Mouse (Mus musculus) intestine, embryonic 15.5 days (tissue): ENCODE measurements at regions not wholly inside any gene's neighbourhood (a gene's known extent, or its start where the extent isn't known, plus 50 kb on each side); places are given as distances from the start of the nearest gene placed in this dataset.
A peak's percentile ranks its signal among the peaks of the same experiment; 100 is the strongest.

ENCODE experiments used
- ATAC-seq: fragments of 200-750 bp; cut with Nextera tagmentation; 2 replicates; pipeline ENCODE4 v1.8.0; 2017; ENCODE audit warnings: moderate TSS enrichment, moderate library complexity
- H3K27ac ChIP-seq: fragments of 300-500 bp; sonication (generic); 2 replicates; pipeline ENCODE4 v1.5.1; 2015; ENCODE audit warnings: mild to moderate bottlenecking, inconsistent platforms
- H3K27me3 ChIP-seq: fragments of 300-500 bp; sonication (generic); replicated peaks from 2 replicates; pipeline ENCODE4 v1.6.1; 2015; ENCODE audit warnings: inconsistent platforms
- H3K36me3 ChIP-seq: fragments of 300-500 bp; sonication (generic); 2 replicates; pipeline ENCODE4 v1.6.1; 2015; ENCODE audit warnings: inconsistent platforms
- H3K4me1 ChIP-seq: fragments of 300-500 bp; sonication (generic); replicated peaks from 2 replicates; pipeline ENCODE4 v1.6.1; 2015; ENCODE audit warnings: inconsistent platforms
- H3K4me2 ChIP-seq: fragments of 300-500 bp; sonication (generic); replicated peaks from 2 replicates; pipeline ENCODE4 v1.6.1; 2015; ENCODE audit warnings: mild to moderate bottlenecking, inconsistent platforms
- H3K4me3 ChIP-seq: fragments of 300-500 bp; sonication (generic); replicated peaks from 2 replicates; pipeline ENCODE4 v1.5.1; 2015; ENCODE audit warnings: inconsistent platforms
- H3K9ac ChIP-seq: fragments of 300-500 bp; sonication (generic); 2 replicates; pipeline ENCODE4 v1.6.1; 2015; ENCODE audit warnings: inconsistent platforms
- H3K9me3 ChIP-seq: fragments of 300-500 bp; sonication (generic); 2 replicates; pipeline ENCODE4 v1.6.1; 2016; ENCODE audit warnings: inconsistent platforms
- WGBS: fragments of 180-500 bp; shearing (Covaris S2); methylation state at CpG from one replicate; pipeline ENCODE4 v1.1.7; 2015; 5-methylcytosine and 5-hydroxymethylcytosine counted together

GRCm38 (mm10) chr10:19185790-19186581, 170.3 kb upstream of the Olig3 start:
- ATAC-seq, result peak; percentile 39; the same call in 1 of the 2 replicates
- Histone ChIP-seq H3K4me1 (no peaks in the 10 kb centered on the region), H3K27me3 (no peaks in the 10 kb centered on the region), H3K27ac (no peak overlapping the region), H3K4me3 (peak overlapping the region; percentile 27), H3K36me3 (no peaks in the 10 kb centered on the region), H3K9me3 (no peaks in the 10 kb centered on the region), H3K9ac (peak overlapping the region; percentile 34; the same call in 1 of the 2 replicates), H3K4me2 (peak overlapping the region; percentile 51)
- WGBS, result 12% methylated on average over 18 of the region's 18 CpGs

GRCm38 (mm10) chr10:19184886-19185285, 169.4 kb upstream of the Tnfaip3 start:
- Histone ChIP-seq H3K9me3 (no peaks in the 10 kb centered on the region), H3K4me2 (no peak overlapping the region), H3K4me1 (no peaks in the 10 kb centered on the region), H3K36me3 (no peaks in the 10 kb centered on the region), H3K9ac (no peak overlapping the region), H3K4me3 (no peak overlapping the region), H3K27me3 (no peaks in the 10 kb centered on the region), H3K27ac (no peak overlapping the region)
- ATAC-seq, result no peak
- WGBS, result 90% methylated on average over 7 of the region's 7 CpGs

- no peaks in the 10 kb centered on the region for H3K36me3 ChIP-seq
- H3K9ac ChIP-seq, result no peak overlapping the region
- H3K27ac ChIP-seq, result no peak overlapping the region
- no peak for ATAC-seq
- H3K4me2 ChIP-seq, result no peak overlapping the region
- H3K4me3 ChIP-seq, result no peak overlapping the region
- no peaks in the 10 kb centered on the region for H3K4me1 ChIP-seq
- H3K27me3 ChIP-seq, result no peaks in the 10 kb centered on the region
- no peaks in the 10 kb centered on the region for H3K9me3 ChIP-seq
- WGBS, result 88% methylated on average over 5 of the region's 5 CpGs
Observed at GRCm38 (mm10) chr10:19177895-19178294, 162.4 kb upstream of the Tnfaip3 start.

- Histone ChIP-seq H3K9ac (no peak overlapping the region), H3K36me3 (no peaks in the 10 kb centered on the region), H3K4me3 (no peak overlapping the region), H3K27me3 (no peaks in the 10 kb centered on the region), H3K4me2 (no peak overlapping the region), H3K9me3 (no peaks in the 10 kb centered on the region), H3K4me1 (no peaks in the 10 kb centered on the region), H3K27ac (no peak overlapping the region)
- peak; percentile 77 for ATAC-seq
- 47% methylated on average over 2 of the region's 2 CpGs for WGBS
Observed at GRCm38 (mm10) chr10:19177414-19177813, 162.0 kb upstream of the Tnfaip3 start.

GRCm38 (mm10) chr10:19176249-19176648, 160.8 kb upstream of the Tnfaip3 start:
- no peaks in the 10 kb centered on the region for H3K9me3 ChIP-seq
- no peak overlapping the region for H3K27ac ChIP-seq
- no peaks in the 10 kb centered on the region for H3K36me3 ChIP-seq
- H3K4me2 ChIP-seq, result no peak overlapping the region
- 64% methylated on average over 3 of the region's 3 CpGs for WGBS
- H3K27me3 ChIP-seq, result no peaks in the 10 kb centered on the region
- ATAC-seq, result no peak
- no peaks in the 10 kb centered on the region for H3K4me1 ChIP-seq
- no peak overlapping the region for H3K4me3 ChIP-seq
- H3K9ac ChIP-seq, result no peak overlapping the region

- no peaks in the 10 kb centered on the region for H3K36me3 ChIP-seq
- no peak overlapping the region for H3K27ac ChIP-seq
- no peaks in the 10 kb centered on the region for H3K9me3 ChIP-seq
- H3K4me2 ChIP-seq, result no peak overlapping the region
- no peaks in the 10 kb centered on the region for H3K4me1 ChIP-seq
- no peaks in the 10 kb centered on the region for H3K27me3 ChIP-seq
- no peak overlapping the region for H3K9ac ChIP-seq
- no peak for ATAC-seq
- WGBS, result 76% methylated on average over 3 of the region's 3 CpGs
- H3K4me3 ChIP-seq, result no peak overlapping the region
Observed at GRCm38 (mm10) chr10:19171834-19172233, 156.4 kb upstream of the Tnfaip3 start.

GRCm38 (mm10) chr10:19170596-19170995, 155.1 kb upstream of the Tnfaip3 start:
- 43% methylated on average over 4 of the region's 4 CpGs for WGBS
- no peak for ATAC-seq
- no peak overlapping the region for H3K27ac ChIP-seq
- no peaks in the 10 kb centered on the region for H3K27me3 ChIP-seq
- no peak overlapping the region for H3K4me3 ChIP-seq
- no peak overlapping the region for H3K9ac ChIP-seq
- no peak overlapping the region for H3K4me2 ChIP-seq
- no peaks in the 10 kb centered on the region for H3K4me1 ChIP-seq
- no peaks in the 10 kb centered on the region for H3K36me3 ChIP-seq
- H3K9me3 ChIP-seq, result no peaks in the 10 kb centered on the region

- no peak for ATAC-seq
- 76% methylated on average over 2 of the region's 2 CpGs for WGBS
Observed at GRCm38 (mm10) chr10:19169272-19169671, 153.8 kb upstream of the Tnfaip3 start.

GRCm38 (mm10) chr10:19168362-19168761, 152.9 kb upstream of the Tnfaip3 start:
- H3K36me3 ChIP-seq, result no peaks in the 10 kb centered on the region
- H3K4me2 ChIP-seq, result no peak overlapping the region

More at GRCm38 (mm10) chr10:19169272-19169671, 153.8 kb upstream of the Tnfaip3 start:
- Histone ChIP-seq H3K9me3 (no peaks in the 10 kb centered on the region), H3K27ac (no peak overlapping the region), H3K4me2 (no peak overlapping the region), H3K9ac (no peak overlapping the region), H3K36me3 (no peaks in the 10 kb centered on the region), H3K4me1 (no peaks in the 10 kb centered on the region), H3K4me3 (no peak overlapping the region), H3K27me3 (no peaks in the 10 kb centered on the region)

GRCm38 (mm10) chr10:19167641-19168271, 152.3 kb upstream of the Tnfaip3 start:
- peak; percentile 53 for ATAC-seq
- no peaks in the 10 kb centered on the region for H3K27me3 ChIP-seq
- H3K36me3 ChIP-seq, result no peaks in the 10 kb centered on the region
- no peaks in the 10 kb centered on the region for H3K9me3 ChIP-seq
- H3K9ac ChIP-seq, result no peak overlapping the region
- no peak overlapping the region for H3K4me2 ChIP-seq
- WGBS, result 38% methylated on average over 8 of the region's 8 CpGs
- H3K4me1 ChIP-seq, result no peaks in the 10 kb centered on the region
- no peak overlapping the region for H3K27ac ChIP-seq
- H3K4me3 ChIP-seq, result no peak overlapping the region

More at GRCm38 (mm10) chr10:19168362-19168761, 152.9 kb upstream of the Tnfaip3 start:
- Histone ChIP-seq H3K27me3 (no peaks in the 10 kb centered on the region), H3K4me3 (no peak overlapping the region), H3K4me1 (no peaks in the 10 kb centered on the region), H3K27ac (no peak overlapping the region), H3K9ac (no peak overlapping the region), H3K9me3 (no peaks in the 10 kb centered on the region)
- no peak for ATAC-seq
- WGBS, result 86% methylated on average over 5 of the region's 5 CpGs

GRCm38 (mm10) chr10:19167101-19167500, 151.6 kb upstream of the Tnfaip3 start:
- Histone ChIP-seq H3K9ac (no peak overlapping the region), H3K9me3 (no peaks in the 10 kb centered on the region), H3K27me3 (no peaks in the 10 kb centered on the region), H3K4me2 (no peak overlapping the region), H3K36me3 (no peaks in the 10 kb centered on the region), H3K4me3 (no peak overlapping the region), H3K4me1 (no peaks in the 10 kb centered on the region), H3K27ac (no peak overlapping the region)
- WGBS, result 82% methylated on average over 7 of the region's 7 CpGs
- no peak for ATAC-seq

- ATAC-seq, result no peak
- 68% methylated on average over 2 of the region's 2 CpGs for WGBS
Observed at GRCm38 (mm10) chr10:19162104-19162503, 146.6 kb upstream of the Tnfaip3 start.

GRCm38 (mm10) chr10:19161149-19161548, 145.7 kb upstream of the Tnfaip3 start:
- ATAC-seq, result no peak
- Histone ChIP-seq H3K9ac (no peak overlapping the region), H3K27me3 (no peaks in the 10 kb centered on the region), H3K27ac (no peak overlapping the region), H3K4me3 (no peak overlapping the region), H3K36me3 (no peaks in the 10 kb centered on the region), H3K9me3 (no peaks in the 10 kb centered on the region), H3K4me2 (no peak overlapping the region), H3K4me1 (no peaks in the 10 kb centered on the region)

More at GRCm38 (mm10) chr10:19162104-19162503, 146.6 kb upstream of the Tnfaip3 start:
- H3K9me3 ChIP-seq, result no peaks in the 10 kb centered on the region
- no peak overlapping the region for H3K27ac ChIP-seq
- H3K4me3 ChIP-seq, result no peak overlapping the region
- no peak overlapping the region for H3K9ac ChIP-seq
- no peaks in the 10 kb centered on the region for H3K4me1 ChIP-seq
- H3K27me3 ChIP-seq, result no peaks in the 10 kb centered on the region
- no peaks in the 10 kb centered on the region for H3K36me3 ChIP-seq
- H3K4me2 ChIP-seq, result no peak overlapping the region
